Mouse (Mus musculus): Measurements from ENCODE around the gene Large2. TPM values are rescaled to one million over a fixed set of nuclear protein-coding genes. Genes with fewer than 3 reads are reported as not detected.

Gene Large2
- total RNA-seq, 1 experiment from 2014 or later: 1.8 TPM

DNA sequence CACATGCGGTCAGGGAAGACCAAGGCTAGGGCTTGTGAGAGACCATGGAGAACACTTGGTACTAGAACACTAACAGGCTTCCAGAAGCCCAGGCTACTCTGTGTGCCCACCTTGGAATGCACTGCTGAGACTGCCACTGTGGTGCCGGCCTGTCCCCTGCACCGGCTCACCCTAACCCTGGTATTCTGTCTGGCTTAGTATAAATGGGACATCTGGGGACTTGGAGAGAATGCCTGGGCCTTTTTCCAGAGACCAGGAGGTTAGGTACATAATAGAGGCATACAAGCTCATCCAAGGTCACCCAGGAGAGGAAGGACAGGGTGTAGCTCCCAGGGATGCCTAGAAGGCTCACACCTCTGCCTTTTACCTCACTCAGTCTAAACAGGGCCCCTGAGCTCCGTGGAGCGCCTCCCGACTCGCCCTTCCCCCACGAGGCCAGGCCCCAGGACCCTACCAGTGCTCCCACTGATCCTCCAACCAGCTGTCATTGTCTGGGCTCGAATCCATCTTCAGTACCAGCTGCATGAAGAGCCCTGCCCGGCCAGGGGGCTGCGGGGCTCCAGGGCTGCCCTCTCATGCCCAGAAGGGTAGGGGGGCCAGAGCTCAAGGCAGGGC, 17.1 kb upstream of the Large2 start:
- no peak for ATAC-seq (replicated peaks; ENCODE audit: low read depth, poor library complexity, severe bottlenecking)

DNA sequence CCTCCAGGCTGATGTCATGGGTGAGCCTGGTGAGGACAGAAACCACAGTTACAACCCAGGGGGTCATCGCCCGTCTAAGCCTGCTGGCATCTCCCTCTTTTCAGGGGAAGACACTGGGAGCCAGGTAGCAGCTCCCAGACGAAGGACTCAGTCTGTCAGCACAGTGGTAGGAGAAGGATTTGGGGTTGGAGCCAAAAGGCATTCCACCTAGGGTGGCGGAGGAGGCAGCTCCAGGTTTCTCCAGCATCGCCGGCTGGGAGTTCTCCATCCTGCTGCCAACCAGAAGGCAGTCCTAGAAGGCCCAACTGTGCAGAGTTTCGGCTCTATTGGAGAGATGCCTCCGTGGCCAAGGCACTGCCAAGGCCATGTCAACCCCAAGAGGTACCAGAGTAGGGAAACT, 16.4 kb upstream of the Large2 start:
- ATAC-seq (replicated peaks; ENCODE audit: low read depth, poor library complexity, severe bottlenecking): no peak

DNA sequence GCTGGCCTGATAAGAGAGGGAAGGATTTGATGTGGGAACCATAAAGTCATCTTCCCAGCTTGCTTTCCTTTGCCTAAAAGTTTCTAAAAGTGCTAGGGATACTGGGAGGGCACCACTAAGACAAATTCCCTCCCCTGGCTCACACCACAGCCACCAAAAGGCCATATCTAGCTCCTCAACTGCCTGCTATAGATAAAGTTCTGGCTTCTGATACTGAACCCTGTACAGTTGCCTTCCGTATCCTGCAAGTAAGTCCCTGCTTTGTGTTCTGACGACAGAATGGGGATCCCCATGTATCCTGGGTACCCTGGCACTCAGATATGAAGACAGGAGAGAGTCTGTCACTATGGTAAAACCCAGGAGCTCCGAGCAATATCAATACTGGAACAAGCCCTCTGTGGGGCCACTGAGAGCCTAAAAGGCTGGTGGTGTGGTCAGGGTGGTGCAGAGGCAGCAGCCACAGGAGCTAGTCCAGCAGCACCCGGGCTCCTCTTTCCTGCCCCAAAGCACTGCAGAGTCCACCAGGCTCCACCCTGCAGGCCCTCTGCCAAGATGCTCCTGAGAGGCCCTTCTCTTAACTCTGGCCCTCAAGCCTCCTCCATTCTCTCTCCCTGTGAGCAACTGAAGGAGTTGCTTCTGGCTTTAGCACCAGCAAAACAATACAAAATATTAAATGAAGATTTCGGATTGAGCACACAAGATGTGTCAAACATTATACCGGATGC, 15.7 kb upstream of the Large2 start:
- ATAC-seq (replicated peaks; ENCODE audit: low read depth, poor library complexity, severe bottlenecking): no peak

DNA sequence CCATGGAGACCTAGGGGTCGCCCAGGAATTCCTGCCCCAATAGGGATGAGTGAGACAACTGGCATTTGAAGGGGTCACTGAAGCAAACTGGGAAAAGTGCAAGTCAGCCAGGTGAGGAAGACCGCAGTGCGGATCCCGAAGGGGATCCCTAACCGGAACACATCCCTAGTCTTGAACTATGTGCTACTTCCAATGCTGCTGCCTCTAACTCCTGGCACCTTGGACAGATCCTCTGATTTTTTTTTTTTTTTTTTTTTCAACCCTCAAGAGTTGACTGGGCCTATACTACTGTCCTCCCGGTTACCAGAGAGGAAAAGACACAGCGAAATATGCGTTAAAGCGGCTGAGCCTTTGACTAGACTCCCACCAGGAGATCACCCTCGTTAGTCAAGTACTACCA, 15.0 kb upstream of the Large2 start:
- ATAC-seq (replicated peaks; ENCODE audit: low read depth, poor library complexity, severe bottlenecking): no peak

DNA sequence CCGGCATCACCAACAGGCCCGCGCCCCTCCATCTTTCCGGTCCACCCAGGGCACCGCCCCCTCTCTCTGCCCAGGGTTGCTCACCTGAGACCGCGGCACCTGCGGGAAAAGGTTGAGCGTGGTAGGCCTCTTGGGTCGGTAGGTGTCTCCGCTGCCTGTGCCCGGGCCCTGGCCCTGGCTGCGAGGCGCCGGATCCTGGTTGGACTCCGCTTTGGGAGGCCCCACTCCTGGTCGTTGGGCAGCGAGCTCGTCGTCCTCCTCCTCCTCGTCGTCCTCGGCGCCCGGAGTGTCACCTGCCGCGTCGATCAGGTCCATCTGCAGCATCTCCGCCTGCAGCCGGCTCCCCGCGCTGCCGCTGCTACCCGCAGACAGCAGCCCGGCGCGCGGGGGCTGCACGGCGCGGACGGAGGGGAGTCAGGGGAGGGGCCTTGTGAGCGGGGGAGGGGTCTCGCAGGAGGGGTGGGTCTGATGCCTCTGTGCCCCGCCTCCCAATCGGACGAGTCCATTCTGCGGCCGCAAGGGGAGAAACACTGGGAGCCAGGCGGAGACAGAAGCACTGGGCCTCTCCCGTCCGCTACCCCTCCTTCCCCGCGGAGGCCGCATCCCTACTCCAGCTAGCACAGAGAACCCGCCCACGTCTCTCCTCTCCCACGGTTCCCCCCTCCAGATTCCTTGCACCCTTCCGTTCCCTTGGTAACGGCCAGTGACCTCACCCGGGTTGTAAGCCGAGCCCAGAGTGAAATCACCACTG, 14.4 kb upstream of the Large2 start:
- ATAC-seq (replicated peaks; ENCODE audit: low read depth, poor library complexity, severe bottlenecking): peak; percentile 42

DNA sequence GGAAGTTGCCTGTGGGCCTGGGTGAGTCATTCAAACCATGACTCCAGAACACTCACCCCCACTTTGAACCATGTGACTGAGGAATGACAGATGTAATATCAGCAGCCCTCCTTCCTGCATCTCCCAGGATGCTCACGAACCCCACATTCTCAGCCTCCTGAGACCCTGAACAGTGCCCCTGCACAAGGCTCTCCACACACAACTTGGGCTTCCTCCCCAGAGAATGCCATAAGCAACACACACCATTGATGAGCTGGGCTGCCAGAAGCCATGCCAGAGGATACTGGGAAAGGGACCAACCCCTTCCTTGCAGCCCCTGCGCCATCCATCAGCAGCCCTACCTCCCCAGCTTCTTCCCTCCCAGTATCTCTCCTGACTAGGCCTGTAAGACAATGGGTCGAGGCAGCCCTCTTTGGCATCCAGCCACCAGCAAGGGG, 13.4 kb upstream of the Large2 start:
- no peak for ATAC-seq (replicated peaks; ENCODE audit: low read depth, poor library complexity, severe bottlenecking)

DNA sequence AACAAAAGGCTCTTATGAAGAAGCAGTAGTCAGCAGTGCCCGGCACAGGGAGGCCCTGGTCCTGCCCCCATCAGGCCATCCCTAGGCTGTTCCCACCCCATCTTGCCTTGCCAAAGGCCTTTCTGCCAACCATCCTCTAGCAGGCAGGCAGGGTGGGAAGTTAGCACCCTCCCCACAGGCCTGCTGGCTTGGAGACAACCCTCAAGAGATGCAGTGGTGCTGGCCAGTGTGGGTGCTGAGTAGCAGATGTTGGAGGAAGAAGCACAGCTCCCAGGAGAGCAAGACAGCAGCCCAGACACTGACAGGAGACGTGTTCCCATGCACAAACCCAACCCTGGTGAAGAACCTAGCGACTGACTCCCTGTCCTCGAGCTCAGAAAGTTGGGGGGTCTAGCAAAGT, 13.0 kb upstream of the Large2 start:
- ATAC-seq (replicated peaks; ENCODE audit: low read depth, poor library complexity, severe bottlenecking): no peak

DNA sequence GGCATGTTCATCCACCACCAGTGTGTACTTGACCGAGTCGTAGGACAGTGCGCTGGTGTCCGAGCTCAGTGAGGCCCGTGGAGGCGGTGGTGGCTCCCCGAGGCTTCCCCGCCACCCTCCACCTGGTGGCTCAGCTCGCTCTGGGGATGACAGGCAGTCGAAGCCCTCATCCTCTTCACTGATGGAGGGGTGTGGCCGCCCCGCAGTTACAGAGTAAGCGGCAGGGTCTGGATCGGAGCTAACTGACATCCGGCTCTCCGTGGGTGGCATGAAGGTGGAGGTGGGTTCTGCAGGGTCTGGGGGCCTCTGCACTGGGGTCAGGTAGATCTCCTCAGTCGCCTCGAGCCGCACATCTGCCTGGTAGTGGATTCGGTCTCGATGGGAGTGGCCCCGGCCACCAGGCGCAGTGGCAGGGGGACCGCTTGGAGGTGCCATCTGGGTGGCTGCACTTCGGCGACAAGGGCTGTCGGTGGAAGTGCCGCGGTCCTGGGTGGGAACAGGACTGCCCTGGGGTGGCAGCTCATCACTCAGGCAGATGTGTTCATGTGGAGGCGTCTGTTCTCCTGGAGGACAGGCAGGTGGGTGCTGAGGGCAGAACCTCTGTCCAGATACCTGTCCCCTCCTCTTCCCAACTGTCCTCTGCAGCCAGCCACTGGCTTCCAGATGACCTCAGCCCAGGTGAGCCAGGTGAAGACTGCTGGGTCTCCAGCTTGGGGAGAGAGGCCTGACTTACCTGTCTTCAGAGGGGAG, 12.3 kb upstream of the Large2 start:
- ATAC-seq (replicated peaks; ENCODE audit: low read depth, poor library complexity, severe bottlenecking): no peak

DNA sequence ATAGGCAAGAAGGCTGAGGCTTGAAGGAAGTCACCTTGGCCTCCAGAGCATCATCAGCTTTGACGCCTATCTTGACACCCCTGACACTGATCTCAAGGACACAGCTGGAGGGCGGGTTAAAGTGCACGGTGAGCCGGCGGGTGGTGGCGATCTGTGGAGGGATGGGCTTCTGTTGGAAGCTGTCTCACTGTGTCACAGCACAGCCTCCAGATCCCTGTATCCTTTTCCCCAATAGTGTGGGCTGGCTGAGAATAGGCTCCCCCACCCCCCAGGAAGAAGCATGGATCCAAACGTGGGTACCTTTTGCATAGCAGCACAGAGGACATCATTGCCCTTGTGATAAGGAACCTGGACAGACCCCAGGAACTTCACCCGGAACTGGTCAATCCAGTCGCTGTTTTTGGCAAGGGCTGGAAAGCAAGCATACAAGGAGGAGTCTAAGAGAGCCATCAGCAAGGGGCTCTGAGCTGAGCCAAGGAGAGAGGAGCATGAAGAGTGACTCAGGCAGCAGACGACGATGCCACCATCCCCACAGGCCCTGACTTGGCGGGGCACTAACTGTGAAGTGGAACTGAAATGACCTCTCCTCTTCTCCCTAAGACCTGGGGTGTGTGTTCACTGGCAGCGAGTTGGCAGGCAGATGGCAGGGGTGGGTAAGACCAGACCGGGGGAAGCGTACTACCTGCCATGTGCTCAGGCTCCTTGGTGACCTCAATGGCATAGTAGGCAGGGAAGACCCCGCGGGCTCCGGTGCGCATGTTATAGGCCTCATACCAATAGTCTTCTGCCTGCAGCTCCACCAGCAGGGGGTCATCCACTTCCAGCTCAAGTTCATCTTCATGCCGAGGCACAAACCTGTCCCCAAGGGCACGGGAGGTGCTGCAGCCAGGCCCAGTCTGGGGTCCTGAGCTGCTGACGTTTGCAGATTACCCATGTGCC, 10.7 kb upstream of the Large2 start:
- no peak for ATAC-seq (replicated peaks; ENCODE audit: low read depth, poor library complexity, severe bottlenecking)

DNA sequence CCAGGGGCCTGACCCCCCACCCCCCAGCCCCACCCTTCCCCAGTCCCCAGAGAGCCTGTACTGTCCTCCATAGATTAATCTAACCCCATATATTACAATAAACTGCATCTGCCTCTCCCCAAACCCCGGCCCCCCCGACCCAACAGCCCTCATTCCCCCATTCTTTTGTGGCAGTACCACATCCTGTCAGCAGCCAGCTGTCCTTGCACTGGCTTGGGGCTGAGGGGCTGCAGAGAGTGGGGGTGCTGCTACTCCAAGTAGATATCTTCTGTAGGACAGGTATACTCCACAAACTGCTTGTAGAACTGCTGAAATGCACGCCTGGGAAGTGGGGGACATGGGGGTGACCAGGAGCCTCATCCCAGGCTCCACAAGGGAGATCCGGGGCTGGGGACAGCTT, 9.4 kb upstream of the Large2 start:
- ATAC-seq (replicated peaks; ENCODE audit: low read depth, poor library complexity, severe bottlenecking): no peak

DNA sequence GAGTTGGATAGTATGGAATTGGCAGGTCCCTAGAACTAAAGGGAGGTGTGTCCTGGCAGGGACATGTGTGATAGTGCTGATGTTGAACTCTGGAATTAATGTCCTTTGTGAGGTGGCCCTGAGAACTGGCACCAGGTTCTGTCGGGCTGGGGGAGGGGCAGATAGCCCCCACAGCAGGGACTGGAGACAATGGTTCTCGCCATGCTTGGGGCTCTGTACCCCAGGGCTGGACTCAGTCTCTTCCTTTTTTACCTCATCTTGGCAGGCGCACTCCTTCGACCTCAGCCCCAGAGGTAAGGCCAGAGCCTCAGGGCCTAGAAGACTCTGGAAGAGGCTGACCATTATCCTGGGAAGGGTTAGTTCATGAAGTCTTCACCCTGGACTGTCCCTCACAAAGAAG, 8.1 kb upstream of the Large2 start:
- ATAC-seq (replicated peaks; ENCODE audit: low read depth, poor library complexity, severe bottlenecking): no peak

DNA sequence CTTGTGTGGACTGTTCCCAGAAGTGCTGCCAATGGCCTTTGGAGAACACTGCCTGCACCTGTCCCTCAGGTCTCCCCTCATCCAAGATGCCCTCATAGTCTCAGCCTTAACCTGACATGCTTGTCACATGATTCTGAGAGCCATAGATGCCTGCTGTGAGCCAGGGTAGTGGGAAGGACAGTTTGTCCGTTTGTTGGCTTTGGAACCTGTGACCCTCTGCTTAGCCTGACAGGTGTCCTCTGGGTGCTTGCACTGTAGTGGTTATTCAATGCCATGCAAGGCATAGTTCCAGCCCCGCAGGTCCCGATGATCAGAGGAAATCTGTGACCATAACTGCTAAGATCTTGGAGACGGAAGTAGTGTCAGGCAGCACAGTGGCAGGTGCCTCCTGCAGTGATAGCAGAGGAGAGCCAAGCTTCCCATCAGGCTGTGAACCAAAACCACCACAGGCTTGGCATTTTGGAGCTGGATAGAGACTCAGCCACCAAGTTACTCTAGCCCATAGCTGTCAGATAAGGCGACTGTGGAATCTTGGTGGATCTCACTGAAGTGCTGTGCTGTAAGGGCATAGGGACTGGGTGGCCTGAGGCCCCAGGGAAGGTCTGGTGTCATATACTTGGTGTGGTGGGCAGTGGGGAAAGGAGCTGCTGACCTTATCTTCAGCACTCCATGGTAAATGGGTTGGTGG, 7.4 kb upstream of the Large2 start, which contains the start of gene 1700029I15Rik:
Gene 1700029I15Rik, plus strand, starts transcription at position 638 of the 688 bp plus-strand sequence.
- ATAC-seq (replicated peaks; ENCODE audit: low read depth, poor library complexity, severe bottlenecking): no peak

DNA sequence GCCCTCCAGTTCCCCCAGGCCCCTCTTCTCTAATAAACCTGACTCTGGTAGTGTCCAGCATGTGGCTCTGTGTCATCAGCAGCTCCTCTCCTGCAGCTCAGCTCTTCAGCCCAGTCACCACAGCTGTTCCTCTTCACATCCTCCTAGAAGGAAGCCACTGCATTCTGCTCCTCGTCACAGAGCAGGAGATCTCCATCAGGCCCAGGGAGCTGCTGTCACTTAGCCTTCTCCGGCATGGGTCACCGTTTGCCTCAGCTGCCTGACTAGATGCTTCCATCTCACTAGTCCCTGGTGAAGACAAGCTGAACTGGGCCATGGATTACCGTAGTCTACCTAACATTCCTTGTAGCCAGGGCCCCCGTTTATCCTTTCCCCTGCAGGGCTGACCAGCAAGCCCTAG, 6.5 kb upstream of the Large2 start:
- no peak for ATAC-seq (replicated peaks; ENCODE audit: low read depth, poor library complexity, severe bottlenecking)

DNA sequence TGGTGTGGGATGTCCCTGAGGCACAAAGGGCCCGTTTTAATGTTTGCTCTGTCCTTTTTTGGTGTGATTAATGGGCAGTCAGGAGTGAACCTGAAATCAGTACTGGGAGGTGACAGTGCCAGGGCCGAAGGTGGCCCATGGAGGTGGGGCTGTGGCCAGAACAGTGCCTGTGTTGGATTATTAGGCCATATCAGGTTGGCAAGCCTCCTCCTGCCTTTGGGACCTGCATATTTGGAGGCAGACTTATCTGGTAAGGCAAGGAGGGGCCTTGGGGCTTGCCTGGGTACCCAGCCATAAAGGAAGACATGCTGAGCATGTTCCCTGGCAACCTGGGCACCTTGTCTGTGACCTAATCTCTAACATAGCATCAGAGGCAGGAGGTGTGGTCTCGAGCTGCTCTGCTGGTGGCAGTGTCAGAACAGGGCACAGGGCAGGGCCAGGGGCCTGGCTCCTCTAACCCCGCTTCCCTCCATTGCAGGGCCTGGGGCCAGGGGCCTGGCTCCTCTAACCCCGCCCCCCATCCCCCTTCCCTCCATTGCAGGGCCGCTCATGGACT, 5.9 kb upstream of the Large2 start:
- no peak for ATAC-seq (replicated peaks; ENCODE audit: low read depth, poor library complexity, severe bottlenecking)

DNA sequence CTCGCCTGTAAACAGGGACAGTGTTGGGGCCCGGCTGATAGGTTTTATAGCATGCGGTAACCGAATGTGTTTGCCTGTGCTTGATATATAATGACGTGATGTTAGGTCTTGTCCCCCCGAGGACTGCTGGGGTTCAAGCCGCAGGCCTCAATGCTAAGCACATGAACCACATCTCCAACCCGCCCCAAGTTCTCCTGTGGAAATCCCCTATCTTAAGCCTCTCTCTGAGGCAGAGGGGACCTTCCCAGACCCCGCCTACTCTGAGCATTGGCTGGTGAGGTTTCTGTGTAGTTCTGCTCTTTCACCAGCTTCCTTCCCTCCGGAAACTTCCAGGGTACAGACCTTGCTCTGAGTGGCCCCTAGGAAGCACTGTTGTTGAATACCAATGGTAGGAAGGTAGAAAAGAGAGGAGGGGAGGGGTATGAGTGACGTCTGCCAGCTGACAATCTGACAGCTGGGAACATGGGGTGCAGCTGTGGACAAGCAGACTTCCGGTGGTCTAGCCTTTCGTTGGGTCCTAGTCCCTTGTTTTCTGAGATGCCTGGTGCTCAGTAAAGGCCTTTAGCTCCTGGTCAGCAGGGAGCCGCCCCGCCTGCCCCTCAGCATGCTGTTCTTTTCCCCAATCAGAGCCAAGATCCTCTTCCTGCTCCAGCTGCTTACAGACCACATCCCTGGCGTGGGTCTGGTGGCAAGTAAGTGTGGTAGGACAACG, 5.3 kb upstream of the Large2 start:
- no peak for ATAC-seq (replicated peaks; ENCODE audit: low read depth, poor library complexity, severe bottlenecking)

DNA sequence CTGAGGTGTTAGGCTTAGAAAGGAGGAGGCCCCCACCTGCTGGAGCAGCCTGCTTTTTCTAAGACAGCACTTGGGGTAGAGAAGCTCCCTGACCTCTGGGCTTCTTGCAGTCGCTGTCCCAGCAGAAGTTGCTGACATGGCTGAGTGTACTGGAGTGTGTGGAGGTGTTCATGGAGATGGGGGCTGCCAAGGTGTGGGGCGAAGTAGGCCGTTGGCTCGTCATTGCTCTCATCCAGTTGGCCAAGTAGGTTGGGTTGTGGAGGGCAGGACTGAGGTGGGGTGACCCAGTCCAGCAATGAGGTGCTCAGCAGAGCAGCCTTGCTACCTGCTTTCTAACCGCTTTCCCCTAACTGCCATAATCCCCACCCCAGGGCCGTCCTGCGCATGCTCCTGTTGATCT, 2.7 kb upstream of the Large2 start:
- ATAC-seq (replicated peaks; ENCODE audit: low read depth, poor library complexity, severe bottlenecking): no peak

DNA sequence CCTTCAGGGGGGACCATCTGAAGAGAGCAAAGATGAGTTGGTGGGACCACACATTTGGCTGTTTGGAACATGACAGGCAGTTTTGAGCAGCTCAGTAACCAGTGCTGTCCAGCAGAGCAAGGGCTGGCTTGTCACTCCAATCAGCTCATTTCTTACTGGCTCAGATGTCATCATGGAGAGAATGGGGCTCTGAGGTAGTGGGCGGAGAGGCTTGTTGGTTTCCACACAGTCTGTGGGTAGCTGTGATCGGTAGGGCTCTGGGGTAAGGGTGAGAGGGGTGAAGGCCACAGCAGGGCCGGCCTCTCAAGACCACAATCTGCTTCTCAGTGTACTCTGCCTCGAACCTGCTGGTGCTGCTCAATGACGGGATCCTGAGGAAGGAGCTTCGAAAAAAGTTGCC, 1.6 kb upstream of the Large2 start:
- ATAC-seq (replicated peaks; ENCODE audit: low read depth, poor library complexity, severe bottlenecking): no peak

DNA sequence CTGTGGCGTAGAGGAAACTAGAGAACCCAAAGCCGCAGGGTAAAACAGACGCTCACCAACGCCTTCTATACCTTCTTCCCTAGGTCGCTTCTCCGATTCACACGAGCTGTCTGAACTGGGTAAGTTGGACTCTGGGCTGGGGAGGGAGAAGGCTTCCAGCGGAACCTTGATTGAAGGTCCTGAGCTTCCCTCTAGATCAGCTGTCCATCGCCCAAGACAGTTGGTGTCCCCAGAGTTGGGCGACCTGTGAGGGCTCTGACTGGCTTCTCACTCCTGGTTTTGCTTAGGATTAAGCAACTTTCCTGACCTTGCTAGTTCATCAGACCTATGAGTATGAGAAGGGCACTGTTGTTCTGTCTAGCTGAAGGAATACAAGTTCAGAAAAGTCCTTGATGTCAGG, 1.1 kb upstream of the Large2 start:
- no peak for ATAC-seq (replicated peaks; ENCODE audit: low read depth, poor library complexity, severe bottlenecking)

All from common myeloid progenitor, adult 5-6 weeks (primary cell).